19 mouse cellular contexts compared by ENCODE assay signal in the genomic region with DNA sequence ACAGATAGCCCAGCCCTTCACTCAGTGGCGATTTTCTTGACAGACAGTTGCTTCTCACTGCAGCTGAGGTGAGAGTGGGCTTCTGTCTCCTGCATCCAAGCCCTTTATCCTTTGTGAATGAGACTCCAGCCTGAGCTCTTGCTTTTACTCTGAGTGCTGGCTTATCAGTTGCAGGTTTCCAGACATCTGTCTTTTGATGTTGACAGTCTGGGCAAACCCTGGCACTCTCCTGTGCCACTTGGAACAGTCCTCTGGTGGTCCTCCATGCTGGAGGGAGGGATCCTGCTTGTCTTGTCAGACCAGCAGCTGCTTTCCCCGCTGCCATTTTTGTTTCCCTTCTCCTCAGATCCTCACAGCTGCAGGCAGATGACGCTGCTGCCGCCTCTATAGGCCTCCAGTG. TPM values are rescaled to one million over a fixed set of nuclear protein-coding genes. Genes with fewer than 3 reads are reported as not detected.
A peak's percentile ranks its signal among the peaks of the same experiment; 100 is the strongest.
DNase-seq lines count a peak whose midpoint lies in the region; ATAC-seq lines count a peak whose summit lies in the region.
"Had no signal": no experiment of that assay in that cellular context is flagged by ENCODE, and none has a peak within 500 bp of the region (broad histone marks: within the 10 kb centered on the region; RNA-seq: fewer than 3 reads in every experiment).

No protein-coding gene starts in this region.

- no peak for DNase-seq in ovary, postnatal 14 days (ENCODE audit: low spot score)
- DNase-seq in spleen, postnatal 4 days (ENCODE audit: low spot score in 2 of 2): no peak
- DNase-seq: adrenal gland, adult 2 months; adrenal gland, adult 8-10 months; adrenal gland, postnatal 10 days; adrenal gland, postnatal 14 days; adrenal gland, postnatal 25 days; adrenal gland, postnatal 36 days; B cell, adult 2 months; cerebellum, adult 11 months; cerebellum, adult 11-12 months; cerebellum, adult 18-20 months had no signal

- peak; percentile 58 for ATAC-seq in megakaryocyte progenitor cell, adult 5-6 weeks (replicated peaks; ENCODE audit: poor library complexity)
- peak; percentile 66 for ATAC-seq in megakaryocyte-erythroid progenitor cell, adult 5-6 weeks (replicated peaks; ENCODE audit: low FRiP score, low TSS enrichment, poor library complexity, severe bottlenecking)
- ATAC-seq: activated CD4-positive, CD25-positive, alpha-beta regulatory T cell, adult 4 months; CD4-positive, CD25-positive, alpha-beta regulatory T cell, adult 4 months; Patski had no signal

RNA-seq across cellular contexts. Expression of gene Dnaaf5, which starts 21.9 kb away (rescaled TPM):
- 11.6 and 15.8 TPM in 2 replicates for total RNA-seq in megakaryocyte progenitor cell, adult 5-6 weeks (2015)
- total RNA-seq in megakaryocyte progenitor cell, adult 5-6 weeks (2017): 8.1 and 9.3 TPM in 2 replicates
- total RNA-seq in megakaryocyte-erythroid progenitor cell, adult 5-6 weeks (2014; fragmentation: Nextera tagmentation): 21.5 and 23.3 TPM in 2 replicates
- total RNA-seq in megakaryocyte-erythroid progenitor cell, adult 5-6 weeks (2017): 8.3 and 9.5 TPM in 2 replicates

RNA-seq across cellular contexts. Expression of gene Prkar1b, which starts 22.1 kb away (rescaled TPM):
- 0.81 and 2.6 TPM in 2 replicates for total RNA-seq in megakaryocyte progenitor cell, adult 5-6 weeks (2015)
- total RNA-seq in megakaryocyte progenitor cell, adult 5-6 weeks (2017): 0.21 and 0.64 TPM in 2 replicates
- 3.1 TPM in 1 of 2 replicates, not detected in the other for total RNA-seq in megakaryocyte-erythroid progenitor cell, adult 5-6 weeks (2014; fragmentation: Nextera tagmentation)
- not detected in 2 replicates for total RNA-seq in megakaryocyte-erythroid progenitor cell, adult 5-6 weeks (2017)
- total RNA-seq: CH12.LX, MEL had no signal

RNA-seq across cellular contexts. Expression of gene Sun1, which starts 28.5 kb away (rescaled TPM):
- total RNA-seq in megakaryocyte progenitor cell, adult 5-6 weeks (2015): 18.8 and 21.5 TPM in 2 replicates
- 37.2 and 37.4 TPM in 2 replicates for total RNA-seq in megakaryocyte progenitor cell, adult 5-6 weeks (2017)
- total RNA-seq in megakaryocyte-erythroid progenitor cell, adult 5-6 weeks (2014; fragmentation: Nextera tagmentation): 89.3 and 93.2 TPM in 2 replicates
- 72.3 and 92.9 TPM in 2 replicates for total RNA-seq in megakaryocyte-erythroid progenitor cell, adult 5-6 weeks (2017)
